Mouse (Mus musculus) retina, embryonic 14.5 days (tissue): ENCODE measurements at regions not wholly inside any gene's neighbourhood (a gene's known extent, or its start where the extent isn't known, plus 50 kb on each side); places are given as distances from the start of the nearest gene placed in this dataset.

ENCODE experiments used
- DNase-seq: peaks from one replicate; pipeline ENCODE4 v3.0.0-alpha.2; 2015; ENCODE audit warnings: low spot score

- no peak for DNase-seq
These were observed 96.7 kb upstream of the Actbl2 start for GRCm38 (mm10) chr13:111157921-111158638.

- no peak for DNase-seq
These were observed 95.3 kb upstream of the Actbl2 start for GRCm38 (mm10) chr13:111159498-111159897.

- no peak for DNase-seq
These were observed 89.3 kb upstream of the Actbl2 start for GRCm38 (mm10) chr13:111165538-111165937.

DNA sequence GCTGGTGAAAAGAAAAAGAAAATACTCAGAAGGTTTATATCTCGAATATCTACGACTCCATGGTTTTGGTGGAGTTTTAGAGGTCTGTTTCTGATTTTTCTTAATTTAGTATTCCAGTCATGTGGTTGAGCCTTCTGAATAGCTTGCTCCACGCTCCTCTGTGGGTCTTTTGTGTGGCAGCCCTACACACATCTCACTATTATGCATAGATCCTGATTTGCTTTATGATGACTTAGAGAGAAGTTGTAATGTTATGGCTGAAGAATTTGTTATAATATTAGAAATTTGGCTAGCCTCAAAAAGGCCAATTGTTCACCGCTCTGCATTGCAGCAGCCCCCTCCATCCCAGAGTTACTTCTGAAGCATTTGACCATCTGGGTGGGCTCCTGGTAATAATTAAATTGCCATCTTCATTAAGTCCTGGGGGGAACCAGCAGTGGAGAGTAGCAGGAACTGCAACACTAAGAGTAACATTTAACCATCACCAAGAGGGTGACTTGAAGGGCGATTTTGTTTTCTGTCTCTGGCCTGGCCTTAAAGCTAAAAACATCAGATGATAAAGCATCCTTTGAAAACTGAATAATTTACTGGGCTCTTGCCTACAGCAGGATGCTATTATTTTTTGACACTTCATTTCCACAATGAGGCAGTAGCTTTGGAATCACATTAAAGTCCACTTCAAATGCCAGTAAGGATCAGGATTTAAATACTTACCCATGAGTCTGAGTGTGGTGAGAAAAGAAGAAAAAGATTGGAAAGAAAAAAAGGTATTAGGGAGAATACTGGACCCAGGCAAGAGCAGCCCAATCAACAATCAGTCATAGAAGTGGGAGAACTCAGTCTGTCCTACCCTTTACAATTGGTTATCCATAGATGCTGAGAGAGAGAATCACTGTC is 84.3 kb upstream of the Actbl2 start:
- DNase-seq, result no peak

DNA sequence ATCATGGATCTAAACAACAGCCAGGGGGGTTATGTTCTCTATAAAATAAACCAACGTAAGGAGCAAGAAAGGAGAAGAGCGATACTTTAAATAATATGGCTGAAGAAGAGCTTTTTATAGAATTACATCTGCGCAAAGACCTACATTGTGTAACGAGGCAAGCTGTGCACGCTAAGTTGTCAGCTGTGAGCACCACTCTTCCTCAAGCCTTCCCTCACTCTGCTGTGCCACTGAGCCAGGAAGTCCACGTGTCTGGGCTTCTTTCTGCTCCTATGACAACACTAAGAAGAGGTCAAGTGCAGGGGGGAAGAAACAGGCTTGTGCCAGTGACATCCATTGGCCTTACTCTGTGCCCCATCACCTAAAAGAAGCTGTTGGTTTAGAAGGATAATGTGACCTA is 75.6 kb upstream of the Actbl2 start:
- DNase-seq, result no peak

- DNase-seq, result no peak
These were observed 71.5 kb upstream of the Actbl2 start for GRCm38 (mm10) chr13:111183293-111183692.

DNA sequence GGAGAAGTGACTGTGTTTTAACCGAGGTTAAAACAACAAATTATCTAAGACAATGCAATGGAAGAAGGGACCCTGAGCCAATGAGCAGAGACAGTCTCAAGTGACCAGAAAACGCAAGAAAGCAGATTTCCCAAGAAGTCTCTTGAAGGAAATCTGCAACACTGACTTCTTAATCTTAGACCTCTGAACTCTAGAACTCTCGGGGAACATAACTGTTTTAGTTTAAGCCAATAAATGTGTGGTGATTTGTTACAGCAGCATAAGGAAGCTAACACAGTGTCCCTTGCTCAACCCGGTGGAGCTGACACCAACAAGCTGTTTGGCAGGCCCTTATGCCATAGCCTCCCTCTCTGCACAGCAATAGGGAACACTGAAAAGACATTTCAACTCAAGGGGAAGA is 69.0 kb upstream of the Actbl2 start:
- no peak for DNase-seq

- no peak for DNase-seq
These were observed 68.0 kb upstream of the Actbl2 start for GRCm38 (mm10) chr13:111186833-111187232.

GRCm38 (mm10) chr13:111193919-111194318 is 60.9 kb upstream of the Actbl2 start:
- no peak for DNase-seq

GRCm38 (mm10) chr13:111194337-111194736 is 60.5 kb upstream of the Actbl2 start:
- peak; percentile 23 for DNase-seq

DNA sequence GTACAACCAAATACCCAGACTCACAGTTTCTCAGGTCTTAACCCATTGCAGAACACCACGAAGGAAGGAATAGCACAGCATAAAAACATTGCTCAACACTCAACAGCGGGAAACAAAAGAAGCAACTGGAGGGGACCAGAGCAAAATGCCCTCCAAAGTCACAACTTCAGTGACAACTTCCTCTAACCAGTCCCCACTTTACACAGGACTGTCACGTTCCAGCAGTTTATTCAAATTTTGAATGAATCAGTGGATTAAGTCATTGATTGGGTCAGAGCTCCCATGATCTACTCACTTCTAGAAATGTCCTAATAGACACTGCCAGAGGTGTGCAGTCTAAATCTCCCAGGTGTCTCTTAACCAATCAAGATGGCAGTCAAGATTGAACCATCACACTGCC is 53.3 kb upstream of the Actbl2 start:
- DNase-seq, result no peak

DNA sequence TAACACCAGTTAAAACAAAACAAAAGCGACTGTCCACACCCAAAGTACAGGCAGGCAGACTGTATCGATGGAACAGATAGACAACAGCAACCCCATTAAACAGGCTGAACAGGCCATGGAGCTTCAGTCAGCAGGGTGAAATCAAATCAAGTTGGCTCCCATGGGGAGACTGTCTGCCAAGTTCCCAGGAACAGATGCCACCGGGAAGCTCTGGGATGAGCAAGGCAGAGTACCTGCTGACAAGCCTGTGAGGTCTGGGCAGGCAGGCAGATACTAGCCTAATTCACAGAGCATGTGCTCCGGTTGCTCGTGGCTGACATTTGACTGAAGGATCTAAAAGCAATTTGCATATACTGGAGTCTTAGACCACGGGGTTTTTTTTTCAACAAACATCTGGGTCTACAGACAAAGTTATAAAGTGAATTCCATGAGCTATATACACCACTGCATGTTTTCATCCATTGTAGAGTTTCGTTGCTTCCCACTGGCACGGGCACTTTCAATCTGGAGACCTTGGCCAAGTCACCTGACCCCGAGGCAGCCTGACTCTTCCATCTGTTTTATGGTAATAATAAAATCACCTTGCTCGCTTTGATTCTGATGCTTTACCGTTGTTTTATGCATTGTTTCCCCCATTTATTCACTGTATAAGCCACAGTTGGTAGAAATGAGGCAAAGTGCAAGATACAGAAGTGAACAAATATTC is 50.1 kb upstream of the Actbl2 start:
- no peak for DNase-seq
